Mouse (Mus musculus) olfactory bulb, adult 2 months (tissue): ENCODE measurements around the gene Coq10a.

Experiments
- CTCF ChIP-seq: fragments of 200-500 bp; IDR thresholded peaks from 2 replicates; pipeline ENCODE4 v1.5.1; 2012; ENCODE audit warnings: low read depth, mild to moderate bottlenecking, low read length, moderate library complexity; ENCODE audit not compliant: insufficient read depth
- POLR2A ChIP-seq: fragments of 200-500 bp; IDR thresholded peaks from 2 replicates; pipeline ENCODE4 v1.6.1; 2012; ENCODE audit warnings: mild to moderate bottlenecking, low read depth, low read length, moderate library complexity; ENCODE audit not compliant: insufficient read depth

- no peak for TF ChIP-seq CTCF
- TF ChIP-seq POLR2A: no peak
Observed at GRCm38 (mm10) chr10:128374393-128374792, 5.6 kb upstream of the Coq10a start.
